Mouse (Mus musculus) hematopoietic stem cell, adult 5-6 weeks (primary cell): ENCODE results near the gene Gm4070. TPM values are rescaled to one million over a fixed set of nuclear protein-coding genes. Genes with fewer than 3 reads are reported as not detected.
"Not testable (repeated sequence)": the region's sequence is repeated elsewhere in the genome, so short reads cannot be mapped to it uniquely, and the experiment has no call there.

Experiments
- ATAC-seq, 2 experiments: fragments of 125-278 bp in 1 of 2; replicated peaks in 1 of 2; 2 replicates each; pipeline ENCODE4 v1.8.0; 2016 to 2017; ENCODE audit warnings: inconsistent platforms in 2 of 2, mild to moderate bottlenecking in 2 of 2, moderate number of reproducible peaks in 2 of 2, low read depth in 1 of 2, moderate TSS enrichment in 1 of 2; ENCODE audit not compliant: low FRiP score in 2 of 2, poor library complexity in 2 of 2, severe bottlenecking in 2 of 2, insufficient read depth in 1 of 2, low TSS enrichment in 1 of 2
- total RNA-seq: library from RNA; stranded (forward); fragments of 172-1452, 232-1000 nt; gene quantifications from 2 replicates; pipeline ENCODE4 v1.2.3, GENCODE M21; 2017

Gene Gm4070
- 486 and 670 TPM in 2 replicates for total RNA-seq

- peak; percentile 92 to 97 for ATAC-seq
Observed at GRCm38 (mm10) chr7:105953812-105954211, at the start of gene Gm4070. Gene Gm4070, minus strand, starts transcription at chr7:105953967.

- not testable (repeated sequence) for ATAC-seq
Observed at GRCm38 (mm10) chr7:105954540-105954939, 773 bp upstream of the Gm4070 start.

GRCm38 (mm10) chr7:105952408-105952807, 1.4 kb downstream of the Gm4070 start:
- ATAC-seq: peak; percentile 83 to 86

GRCm38 (mm10) chr7:105945238-105945637, 8.5 kb downstream of the Gm4070 start:
- peak; percentile 53 to 81; a peak in 2 of 4 replicates for ATAC-seq

GRCm38 (mm10) chr7:105932132-105932531, 21.6 kb downstream of the Gm4070 start:
- ATAC-seq: not testable (repeated sequence)

- ATAC-seq: peak; percentile 75; a peak in 2 of 4 replicates
Observed at GRCm38 (mm10) chr7:105883588-105884336, 70.0 kb downstream of the Gm4070 start.

GRCm38 (mm10) chr7:105879717-105880484, 73.9 kb downstream of the Gm4070 start:
- not testable (repeated sequence) for ATAC-seq

GRCm38 (mm10) chr7:105855718-105856560, 97.8 kb downstream of the Gm4070 start:
- not testable (repeated sequence) for ATAC-seq

Other genes starting within 250 kb of the Gm4070 start
- 92.3 and 101 TPM in 2 replicates for gene Ilk, start 217.4 kb downstream of the Gm4070 start, total RNA-seq
- gene Rrp8, start 216.6 kb downstream of the Gm4070 start, total RNA-seq: 17.5 and 34.8 TPM in 2 replicates
- gene Taf10, start 209.6 kb downstream of the Gm4070 start, total RNA-seq: 132 and 162 TPM in 2 replicates
- 22.1 and 27.4 TPM in 2 replicates for gene Tpp1, start 201.7 kb downstream of the Gm4070 start, total RNA-seq
- gene Dchs1, start 166.3 kb downstream of the Gm4070 start, total RNA-seq: not detected in 2 replicates
- gene Mrpl17, start 142.9 kb downstream of the Gm4070 start, total RNA-seq: 43.5 and 55.5 TPM in 2 replicates